Mouse (Mus musculus) bone marrow, adult 2 months (tissue): ENCODE measurements around the gene Fcna.

Source experiments
- CTCF ChIP-seq: fragments of 200-500 bp; IDR thresholded peaks from 2 replicates; pipeline ENCODE4 v1.5.1; 2011; ENCODE audit warnings: low read length, control low read depth; ENCODE audit not compliant: control insufficient read depth, insufficient read depth
- POLR2A ChIP-seq: fragments of 200-500 bp; IDR thresholded peaks from 2 replicates; pipeline ENCODE4 v1.6.1; 2011; ENCODE audit warnings: low read depth, mild to moderate bottlenecking, control low read depth, low read length, borderline replicate concordance; ENCODE audit not compliant: control insufficient read depth

- TF ChIP-seq CTCF (peak; percentile 68), POLR2A (no peak)
These were observed 12.1 kb upstream of the Fcna start for GRCm38 (mm10) chr2:25639890-25640289.
